Comparison of ENCODE assay signal across 19 mouse cellular contexts in genomic region chr15:85262805-85263204, GRCm38 (mm10). TPM values are rescaled to one million over a fixed set of nuclear protein-coding genes. Genes with fewer than 3 reads are reported as not detected.
DNase-seq lines count a peak whose midpoint lies in the region; ATAC-seq lines count a peak whose summit lies in the region.
"Had no signal": no experiment of that assay in that cellular context is flagged by ENCODE, and none has a peak within 500 bp of the region (broad histone marks: within the 10 kb centered on the region; RNA-seq: fewer than 3 reads in every experiment).

No protein-coding gene starts in this region.

- no peak overlapping the region for H3K9ac ChIP-seq in liver, embryonic 12.5 days
- H3K9ac ChIP-seq: embryonic facial prominence, embryonic 12.5 days; forebrain, embryonic 13.5 days; forebrain, embryonic 15.5 days had no signal

- H3K9me3 ChIP-seq in liver, embryonic 12.5 days (replicated peaks): peaks cover 9% of the 10 kb centered on the region; the same call in 1 of the 2 replicates

- no peaks in the 10 kb centered on the region for H3K4me1 ChIP-seq in liver, embryonic 12.5 days
- H3K4me1 ChIP-seq: embryonic facial prominence, embryonic 12.5 days; forebrain, embryonic 13.5 days; forebrain, embryonic 15.5 days had no signal

- ATAC-seq in liver, embryonic 12.5 days: no peak
- ATAC-seq: forebrain, embryonic 13.5 days; forebrain, embryonic 15.5 days had no signal

- DNase-seq in layer of hippocampus, adult 18-20 months (ENCODE audit: low spot score in 2 of 2): peak; percentile 37 to 59
- DNase-seq in layer of hippocampus, adult 9-10 months (ENCODE audit: low spot score): no peak
- peak; percentile 38 to 45 for DNase-seq in layer of hippocampus, adult 8-10 months (ENCODE audit: low spot score in 2 of 2)
- peak; percentile 45 to 52 for DNase-seq in layer of hippocampus, postnatal 14 days (ENCODE audit: low spot score in 2 of 2)
- no peak for DNase-seq in frontal cortex, adult 2 months (ENCODE audit: extremely low spot score in 1 of 2, low spot score in 1 of 2)
- DNase-seq: adrenal gland, adult 2 months; adrenal gland, postnatal 10 days; adrenal gland, postnatal 25 days; cerebellum, adult 11 months; cerebellum, adult 2 months; cerebellum, adult 9-10 months; cerebellum, postnatal 10 days; cerebellum, postnatal 25 days had no signal

- H3K4me2 ChIP-seq in liver, embryonic 12.5 days: no peak overlapping the region
- H3K4me2 ChIP-seq: embryonic facial prominence, embryonic 12.5 days; forebrain, embryonic 13.5 days; forebrain, embryonic 15.5 days had no signal

- no peak overlapping the region for H3K27ac ChIP-seq in liver, embryonic 12.5 days
- H3K27ac ChIP-seq: embryonic facial prominence, embryonic 10.5 days; embryonic facial prominence, embryonic 12.5 days; forebrain, embryonic 13.5 days; forebrain, embryonic 15.5 days had no signal

- no peak overlapping the region for H3K4me3 ChIP-seq in liver, embryonic 12.5 days
- H3K4me3 ChIP-seq: embryonic facial prominence, embryonic 10.5 days; embryonic facial prominence, embryonic 12.5 days; forebrain, embryonic 13.5 days; forebrain, embryonic 15.5 days had no signal

- WGBS in liver, embryonic 12.5 days (ENCODE audit: insufficient replicate concordance): 65% methylated on average over 5 of the region's 5 CpGs

- no peaks in the 10 kb centered on the region for H3K36me3 ChIP-seq in liver, embryonic 12.5 days
- H3K36me3 ChIP-seq: forebrain, embryonic 15.5 days had no signal

- H3K27me3 ChIP-seq in liver, embryonic 12.5 days (replicated peaks): no peaks in the 10 kb centered on the region
- H3K27me3 ChIP-seq: embryonic facial prominence, embryonic 12.5 days; forebrain, embryonic 13.5 days; forebrain, embryonic 15.5 days had no signal

RNA-seq across cellular contexts. Expression of gene Fbln1, which starts 57.1 kb away (rescaled TPM):
- total RNA-seq in layer of hippocampus, adult 18-20 months (2021): 10 to 100 TPM; 13.8 to 15.4 TPM
- total RNA-seq in layer of hippocampus, adult 8-10 months (2022): 10 to 100 TPM; 13.0 to 19.7 (median 16.1) TPM
- total RNA-seq in layer of hippocampus, postnatal 14 days (2021): 10 to 100 TPM; 10.8 to 18.3 TPM
- 10.6 and 11.9 TPM in 2 replicates for polyA plus RNA-seq in frontal cortex, adult 2 months (2012; rRNA removed)
- 18.1 and 19.5 TPM in 2 replicates for polyA plus RNA-seq in liver, embryonic 12.5 days (2016; fragmentation: Nextera tagmentation; extraction: Ambion mirVana)
- total RNA-seq: MEL had no signal

Comparison
In these comparisons a context has a peak if more than half of its experiments do, and no peak if none do; other contexts are left out.
1. DNase-seq: peak in layer of hippocampus, adult 18-20 months (2 of 2), layer of hippocampus, adult 8-10 months (2 of 2) and layer of hippocampus, postnatal 14 days (2 of 2); none in layer of hippocampus, adult 9-10 months (single experiment) and frontal cortex, adult 2 months (0 of 2).